Mouse (Mus musculus) limb, embryonic 10.5 days (tissue): Measurements from ENCODE around the gene Kat2a. TPM values are rescaled to one million over a fixed set of nuclear protein-coding genes. Genes with fewer than 3 reads are reported as not detected.

ENCODE experiments used
- DNase-seq: peaks from one replicate; pipeline ENCODE4 v3.0.0-alpha.2; 2017; ENCODE audit warnings: low spot score
- H3K27ac ChIP-seq: fragments of 300-500 bp; sonication (generic); 2 replicates; pipeline ENCODE4 v1.5.1; 2016; ENCODE audit warnings: mild to moderate bottlenecking
- H3K27me3 ChIP-seq: fragments of 300-500 bp; sonication (generic); 2 replicates; pipeline ENCODE4 v1.6.1; 2016; ENCODE audit warnings: low read depth, mild to moderate bottlenecking; ENCODE audit not compliant: poor library complexity, severe bottlenecking
- H3K36me3 ChIP-seq: fragments of 300-500 bp; sonication (generic); 2 replicates; pipeline ENCODE4 v1.6.1; 2016; ENCODE audit warnings: mild to moderate bottlenecking, moderate library complexity
- H3K4me1 ChIP-seq: fragments of 300-500 bp; sonication (generic); 2 replicates; pipeline ENCODE4 v1.6.1; 2016
- H3K4me3 ChIP-seq: fragments of 300-500 bp; sonication (generic); 2 replicates; pipeline ENCODE4 v1.5.1; 2016; ENCODE audit warnings: mild to moderate bottlenecking, moderate library complexity
- H3K9me3 ChIP-seq: fragments of 300-500 bp; sonication (generic); replicated peaks from 2 replicates; pipeline ENCODE4 v1.6.1; 2016; ENCODE audit warnings: mild to moderate bottlenecking
- WGBS: fragments of 180-500 bp; shearing (Covaris S2); methylation state at CpG from one replicate; pipeline ENCODE4 v1.1.7; 2016; 5-methylcytosine and 5-hydroxymethylcytosine counted together
- polyA plus RNA-seq: library from polyadenylated mRNA; unstranded; fragments of >200 nt; fragmentation: Nextera tagmentation; extraction: Ambion mirVana; gene quantifications from 2 replicates; pipeline ENCODE4 v1.2.1, GENCODE M21; 2016

Gene Kat2a
- polyA plus RNA-seq, result 77.2 and 87.7 TPM in 2 replicates

DNA sequence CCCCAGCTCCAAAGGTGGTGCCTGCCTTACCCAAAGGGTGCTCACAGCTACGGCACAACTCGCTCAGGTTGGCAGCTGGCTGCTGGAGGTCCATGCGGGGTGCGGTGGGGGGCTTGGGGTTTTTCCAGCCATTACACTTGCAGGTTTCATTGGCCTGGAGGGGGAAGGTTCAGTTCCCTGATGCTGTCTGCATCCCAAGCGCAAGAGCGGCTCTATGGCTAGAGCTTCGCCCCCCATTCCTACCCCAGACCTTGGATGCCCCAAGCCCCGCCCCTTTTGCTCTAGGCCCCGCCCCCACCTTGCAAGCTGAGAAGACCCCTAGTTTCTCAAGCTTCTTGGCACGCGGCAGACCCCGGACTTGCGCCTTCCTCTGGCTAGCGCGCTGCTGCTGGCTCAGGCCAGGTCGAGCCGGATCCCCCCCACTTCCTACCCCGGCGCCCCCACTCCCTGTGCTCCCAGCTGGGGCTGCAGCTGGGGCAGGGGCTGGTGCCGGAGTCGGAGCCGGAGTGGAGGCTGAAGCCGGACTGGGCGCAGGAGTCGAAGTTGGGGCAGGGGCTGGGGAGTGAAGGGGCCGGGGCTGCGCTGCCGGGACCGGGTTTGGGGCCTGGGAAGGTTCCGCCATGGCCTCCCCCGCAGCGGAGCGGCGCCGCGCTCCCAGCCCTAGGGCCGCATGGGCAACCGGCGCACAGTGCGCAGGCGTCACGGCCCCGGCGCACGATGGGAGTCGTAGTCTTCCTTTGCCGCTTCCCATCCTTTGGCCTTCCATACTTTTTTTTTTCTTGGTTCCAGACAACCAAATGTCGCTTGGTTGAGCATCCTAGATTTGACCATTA lies at the start of gene Kat2a:
TSS of gene Kat2a (minus strand) at position 683 of the 833 bp plus-strand sequence.
- H3K27me3 ChIP-seq, result no peaks in the 10 kb centered on the region
- peak; percentile 87 for DNase-seq
- peak within 1 kb of the TSS; percentile 97 for H3K4me3 ChIP-seq
- peaks cover 51% of the 10 kb centered on the region for H3K4me1 ChIP-seq
- H3K27ac ChIP-seq, result peak within 1 kb of the TSS; percentile 99
- WGBS, result 2% methylated on average over 48 of the region's 48 CpGs
- peaks cover 67% of the 10 kb centered on the region for H3K36me3 ChIP-seq
- no peaks in the 10 kb centered on the region for H3K9me3 ChIP-seq

DNA sequence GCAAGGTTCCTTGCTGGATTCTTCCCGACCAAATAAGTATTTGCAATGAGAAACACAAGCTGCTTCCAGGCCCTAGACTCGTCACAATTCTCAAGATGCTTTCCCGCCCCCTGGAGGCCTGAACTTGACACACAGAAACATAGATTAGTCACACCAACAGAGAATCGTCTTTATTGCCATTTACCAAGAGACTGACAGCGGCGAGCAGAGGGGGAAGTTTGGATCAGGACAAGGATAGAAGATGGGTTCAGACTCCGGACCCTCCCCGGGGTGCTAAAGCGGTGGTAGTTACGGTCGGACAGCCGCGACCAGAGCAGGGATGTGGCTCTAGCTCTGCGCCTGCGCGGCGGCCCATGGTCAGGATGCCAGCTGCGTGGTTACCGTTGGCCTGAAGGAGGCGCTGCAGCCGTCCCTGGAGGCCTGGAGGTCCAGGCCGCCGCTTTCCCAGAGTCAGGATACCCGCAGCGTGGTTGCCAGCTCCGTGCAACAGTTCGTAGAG lies 49.3 kb upstream of the Kat2a start:
- peak overlapping the region; percentile 11; the same call in 1 of the 2 replicates for H3K27ac ChIP-seq
- 1% methylated on average over 27 of the region's 27 CpGs for WGBS
- peak; percentile 94 for DNase-seq
- H3K9me3 ChIP-seq, result no peaks in the 10 kb centered on the region
- peaks cover 24% of the 10 kb centered on the region for H3K4me1 ChIP-seq
- peaks cover 64% of the 10 kb centered on the region for H3K27me3 ChIP-seq
- peak overlapping the region; percentile 56 for H3K4me3 ChIP-seq
- H3K36me3 ChIP-seq, result no peaks in the 10 kb centered on the region

DNA sequence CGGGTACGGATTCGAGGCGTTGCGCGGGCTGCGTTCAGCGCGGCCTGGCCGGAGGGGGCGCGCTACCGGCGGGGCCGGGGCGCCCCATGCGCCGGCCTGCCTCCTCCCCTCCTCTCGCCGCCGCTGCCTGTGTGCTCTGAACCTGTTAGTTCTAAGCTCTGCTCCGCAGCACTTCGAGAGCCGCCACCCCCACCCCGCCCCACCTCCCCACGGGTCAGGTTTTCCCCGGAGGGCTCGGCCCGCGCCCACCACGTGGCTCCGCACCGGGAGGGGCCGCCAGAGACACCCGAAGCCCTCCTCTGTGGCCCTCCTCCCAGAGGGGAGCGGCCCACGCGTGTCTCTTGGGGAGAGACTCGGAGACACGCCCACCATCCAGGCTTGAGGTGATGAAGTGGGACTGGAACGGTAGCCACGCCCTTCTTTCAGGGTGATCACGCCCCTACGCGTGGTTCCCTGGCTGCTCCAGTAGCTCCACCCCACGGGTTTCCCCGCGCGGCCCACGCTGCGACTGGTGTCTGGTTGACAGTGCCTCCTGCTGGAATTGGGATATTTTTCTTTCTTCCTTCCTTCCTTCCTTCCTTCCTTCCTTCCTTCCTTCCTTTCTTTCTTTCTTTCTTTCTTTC lies 47.5 kb upstream of the Kat2a start, which contains the start of gene Kcnh4:
TSS of gene Kcnh4 (minus strand) at position 332 of the 623 bp plus-strand sequence.
- WGBS, result under 1% methylated on average over 51 of the region's 51 CpGs
- DNase-seq, result peak; percentile 44

GRCm38 (mm10) chr11:100758707-100759610 lies 46.7 kb upstream of the Kat2a start:
- DNase-seq, result peak; percentile 89
- Histone ChIP-seq H3K27ac (peak overlapping the region; percentile 74), H3K9me3 (no peaks in the 10 kb centered on the region), H3K27me3 (peaks cover 76% of the 10 kb centered on the region), H3K4me1 (peaks cover 24% of the 10 kb centered on the region), H3K36me3 (no peaks in the 10 kb centered on the region), H3K4me3 (peak overlapping the region; percentile 46)
- WGBS, result 2% methylated on average over 35 of the region's 35 CpGs

More for the DNA sequence above, 47.5 kb upstream of the Kat2a start, which contains the start of gene Kcnh4:
- Histone ChIP-seq H3K27me3 (peaks cover 76% of the 10 kb centered on the region), H3K9me3 (no peaks in the 10 kb centered on the region), H3K4me3 (peak within 1 kb of the TSS; percentile 46), H3K36me3 (no peaks in the 10 kb centered on the region), H3K4me1 (peaks cover 24% of the 10 kb centered on the region), H3K27ac (peak within 1 kb of the TSS; percentile 74; the same call in 1 of the 2 replicates)

- Histone ChIP-seq H3K36me3 (no peaks in the 10 kb centered on the region), H3K4me3 (no peak overlapping the region), H3K4me1 (peaks cover 24% of the 10 kb centered on the region), H3K9me3 (no peaks in the 10 kb centered on the region), H3K27ac (no peak overlapping the region), H3K27me3 (peaks cover 66% of the 10 kb centered on the region)
- WGBS, result 91% methylated on average over 12 of the region's 12 CpGs
- DNase-seq, result no peak
These were observed 45.3 kb upstream of the Kat2a start for GRCm38 (mm10) chr11:100757566-100757965.

- DNase-seq, result no peak
- peaks cover 22% of the 10 kb centered on the region for H3K4me1 ChIP-seq
- no peaks in the 10 kb centered on the region for H3K9me3 ChIP-seq
- WGBS, result 74% methylated on average over 6 of the region's 6 CpGs
- H3K4me3 ChIP-seq, result no peak overlapping the region
- no peaks in the 10 kb centered on the region for H3K36me3 ChIP-seq
- H3K27me3 ChIP-seq, result peaks cover 66% of the 10 kb centered on the region
- H3K27ac ChIP-seq, result no peak overlapping the region
These were observed 44.2 kb upstream of the Kat2a start for GRCm38 (mm10) chr11:100756476-100756875.

DNA sequence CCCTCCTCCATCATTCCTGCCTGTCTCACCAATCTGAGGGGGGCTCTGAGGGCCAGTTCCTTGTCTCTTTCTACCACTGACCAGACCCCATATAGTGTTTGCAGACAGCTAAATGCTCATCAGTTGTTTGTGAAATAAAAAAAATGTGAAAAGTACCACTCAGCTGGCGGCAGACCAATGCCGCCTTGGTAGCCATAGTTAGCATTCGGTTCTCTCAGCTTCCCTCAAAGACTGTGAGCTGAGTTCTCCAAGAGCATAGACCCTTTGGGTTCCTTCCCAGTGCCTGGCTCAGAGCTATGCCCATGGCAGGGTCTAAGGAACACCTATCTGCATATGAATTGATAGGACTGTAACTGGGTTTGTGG lies 42.4 kb upstream of the Kat2a start:
- Histone ChIP-seq H3K9me3 (no peaks in the 10 kb centered on the region), H3K4me3 (no peak overlapping the region), H3K4me1 (peaks cover 16% of the 10 kb centered on the region), H3K27me3 (peaks cover 61% of the 10 kb centered on the region), H3K27ac (no peak overlapping the region), H3K36me3 (no peaks in the 10 kb centered on the region)
- 92% methylated on average over 3 of the region's 3 CpGs for WGBS
- no peak for DNase-seq

DNA sequence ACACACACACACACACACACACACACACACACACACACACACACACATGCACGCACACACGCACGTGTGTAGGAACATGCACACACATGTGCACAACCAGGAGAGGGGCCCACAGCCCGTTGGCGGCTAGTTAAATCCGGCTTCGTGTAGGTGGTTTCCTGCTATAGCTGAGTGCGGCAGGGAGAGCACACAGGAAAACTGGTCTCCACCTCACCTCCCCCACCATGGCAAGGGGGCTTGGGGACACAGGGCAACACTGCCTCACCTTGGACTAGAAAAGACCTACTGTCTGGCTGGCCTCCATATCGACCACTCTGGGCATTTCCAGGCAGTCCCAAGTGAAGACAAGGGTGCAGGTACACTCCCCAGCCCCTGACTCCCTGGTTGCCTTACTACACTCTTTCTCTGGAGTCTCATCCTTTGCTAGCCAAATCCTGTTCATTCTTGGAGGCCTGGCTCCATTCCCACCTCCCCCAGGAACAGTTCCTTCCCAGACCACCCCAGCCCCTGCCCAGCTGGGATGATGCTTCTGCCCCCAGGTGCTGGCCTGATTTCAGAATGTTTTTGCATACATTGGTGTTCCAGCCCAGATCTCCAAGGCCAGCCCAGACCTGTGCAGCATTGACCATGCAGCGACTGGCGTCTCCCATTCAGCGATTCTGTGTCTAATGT lies 41.9 kb upstream of the Kat2a start:
- Histone ChIP-seq H3K36me3 (no peaks in the 10 kb centered on the region), H3K4me3 (no peak overlapping the region), H3K27ac (no peak overlapping the region), H3K27me3 (peaks cover 61% of the 10 kb centered on the region), H3K4me1 (peaks cover 10% of the 10 kb centered on the region), H3K9me3 (no peaks in the 10 kb centered on the region)
- 84% methylated on average over 12 of the region's 12 CpGs for WGBS
- DNase-seq, result no peak

DNA sequence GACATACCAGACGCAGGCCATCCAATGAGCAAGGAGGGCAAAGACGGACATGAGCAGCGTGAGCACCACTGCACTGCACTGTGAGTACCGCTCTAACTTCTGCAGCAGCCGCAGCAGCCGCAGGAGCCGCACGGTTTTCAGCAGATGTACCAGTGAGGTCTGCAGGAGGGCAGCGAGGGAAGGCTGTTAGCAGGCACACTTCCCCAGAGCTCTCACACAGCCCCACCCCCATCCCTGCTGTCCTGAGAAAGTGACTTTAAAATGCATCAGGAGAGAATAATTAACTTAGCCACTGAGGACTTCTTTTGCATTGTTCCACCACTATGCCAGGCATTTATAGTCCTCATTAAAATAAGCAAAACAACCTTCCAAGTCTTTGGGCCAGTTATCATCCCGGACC lies 40.0 kb upstream of the Kat2a start:
- Histone ChIP-seq H3K4me1 (peaks cover 4% of the 10 kb centered on the region; the same call in 1 of the 2 replicates), H3K27ac (no peak overlapping the region), H3K9me3 (no peaks in the 10 kb centered on the region), H3K36me3 (no peaks in the 10 kb centered on the region), H3K27me3 (peaks cover 60% of the 10 kb centered on the region), H3K4me3 (no peak overlapping the region)
- DNase-seq, result no peak
- WGBS, result 30% methylated on average over 10 of the region's 10 CpGs

GRCm38 (mm10) chr11:100750127-100750526 lies 37.9 kb upstream of the Kat2a start:
- no peak for DNase-seq
- 89% methylated on average over 16 of the region's 16 CpGs for WGBS
- Histone ChIP-seq H3K27me3 (peaks cover 56% of the 10 kb centered on the region), H3K4me3 (no peak overlapping the region), H3K27ac (no peak overlapping the region), H3K36me3 (no peaks in the 10 kb centered on the region), H3K9me3 (no peaks in the 10 kb centered on the region), H3K4me1 (peaks cover 4% of the 10 kb centered on the region; the same call in 1 of the 2 replicates)

- WGBS, result 45% methylated on average over 25 of the region's 25 CpGs
- Histone ChIP-seq H3K27ac (no peak overlapping the region), H3K36me3 (no peaks in the 10 kb centered on the region), H3K4me3 (no peak overlapping the region), H3K27me3 (peaks cover 52% of the 10 kb centered on the region), H3K4me1 (peaks cover 4% of the 10 kb centered on the region; the same call in 1 of the 2 replicates), H3K9me3 (no peaks in the 10 kb centered on the region)
- DNase-seq, result no peak
These were observed 37.2 kb upstream of the Kat2a start for GRCm38 (mm10) chr11:100749469-100749868.

DNA sequence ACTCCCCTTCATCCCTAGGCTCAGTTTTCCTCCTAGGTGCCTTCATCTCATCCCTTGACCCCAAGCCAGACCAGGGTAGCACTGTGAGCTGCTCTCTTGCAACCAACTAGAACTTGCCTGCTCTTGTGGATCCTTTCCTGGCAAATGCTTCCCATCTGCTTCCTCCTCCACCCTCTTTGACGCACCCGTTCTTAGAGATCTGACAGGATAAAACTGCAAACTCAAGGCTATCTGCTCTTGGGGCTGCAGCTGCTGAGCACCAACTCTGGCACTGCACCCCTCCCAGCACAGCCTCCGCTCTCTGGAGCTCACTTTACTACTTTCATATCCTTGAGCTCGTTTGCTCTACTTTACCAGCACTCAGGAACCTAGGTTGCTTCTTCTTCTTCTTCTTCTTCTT lies 36.4 kb upstream of the Kat2a start:
- no peak overlapping the region for H3K4me3 ChIP-seq
- H3K36me3 ChIP-seq, result no peaks in the 10 kb centered on the region
- H3K27ac ChIP-seq, result no peak overlapping the region
- no peak for DNase-seq
- 83% methylated on average over 4 of the region's 4 CpGs for WGBS
- no peaks in the 10 kb centered on the region for H3K9me3 ChIP-seq
- peaks cover 4% of the 10 kb centered on the region; the same call in 1 of the 2 replicates for H3K4me1 ChIP-seq
- peaks cover 52% of the 10 kb centered on the region for H3K27me3 ChIP-seq
